Mouse (Mus musculus) large intestine, adult 2 months (tissue): ENCODE measurements around the gene Shroom3. TPM values are rescaled to one million over a fixed set of nuclear protein-coding genes. Genes with fewer than 3 reads are reported as not detected.
"Not testable (repeated sequence)": the region's sequence is repeated elsewhere in the genome, so short reads cannot be mapped to it uniquely, and the experiment has no call there.

Source experiments
- DNase-seq: peaks from one replicate; pipeline ENCODE4 v3.0.0-alpha.2; 2012; ENCODE audit warnings: low read depth, low spot score
- WGBS: fragments of 180-500 bp; shearing (Covaris S2); methylation state at CpG from one replicate; pipeline ENCODE4 v1.1.7; 2018; 5-methylcytosine and 5-hydroxymethylcytosine counted together
- polyA plus RNA-seq: library from polyadenylated mRNA; depleted of rRNA; stranded (reverse); fragments of >200 nt; gene quantifications from 2 replicates; pipeline ENCODE4 v1.2.3, GENCODE M21; 2012

Shroom3 gene
- polyA plus RNA-seq, 1 experiment = 53.2 TPM

DNA sequence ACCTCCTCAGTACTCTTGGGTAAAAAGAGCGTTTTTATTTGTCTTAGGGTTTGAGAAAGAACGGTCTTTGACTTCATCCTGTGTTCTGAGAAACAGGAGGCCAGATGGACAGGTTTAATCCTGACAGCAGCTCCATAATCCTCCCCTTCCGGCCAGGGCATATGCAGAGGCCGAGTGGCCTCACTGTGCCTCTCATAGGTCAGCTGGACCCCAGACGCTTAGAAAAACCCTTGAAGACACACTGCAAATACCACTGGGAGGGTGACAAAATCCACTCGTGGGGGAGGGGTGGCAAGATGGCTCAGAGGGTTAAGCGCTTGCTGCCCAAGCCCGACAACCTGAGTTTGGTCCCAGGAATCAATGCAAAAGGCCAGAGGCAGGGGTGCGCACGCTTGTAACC lies 234.9 kb downstream of the Shroom3 start:
- no peak for DNase-seq
- 31% methylated on average over 10 of the region's 10 CpGs for WGBS

- 27% methylated on average over 9 of the region's 9 CpGs for WGBS
- DNase-seq = no peak
Measured at GRCm38 (mm10) chr5:92918866-92919265, 235.6 kb downstream of the Shroom3 start.

GRCm38 (mm10) chr5:92919390-92919789 lies 236.2 kb downstream of the Shroom3 start:
- no peak for DNase-seq
- WGBS = 35% methylated on average over 14 of the region's 14 CpGs

DNA sequence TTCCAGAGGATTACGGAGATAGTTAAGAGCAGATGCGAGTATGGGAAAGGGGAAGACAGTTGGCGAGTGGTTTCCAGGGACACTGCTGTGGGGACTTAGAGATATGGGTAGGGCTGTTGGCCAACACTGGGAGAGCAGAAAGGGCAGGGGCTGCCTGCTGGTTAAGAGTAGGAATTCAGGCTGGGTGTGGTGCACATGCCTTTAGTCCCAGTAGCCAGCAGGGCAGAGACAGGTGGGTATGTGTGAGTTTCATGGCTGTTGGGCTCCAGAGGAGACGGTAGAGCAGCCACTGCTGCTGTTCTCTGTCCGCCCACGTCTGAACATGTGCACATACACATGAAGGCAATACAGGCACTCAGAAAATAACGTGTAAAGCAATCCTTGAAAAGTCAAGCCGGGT lies 237.7 kb downstream of the Shroom3 start:
- no peak for DNase-seq
- 66% methylated on average over 8 of the region's 8 CpGs for WGBS

GRCm38 (mm10) chr5:92921728-92922127 lies 238.5 kb downstream of the Shroom3 start:
- no peak for DNase-seq
- WGBS = 80% methylated on average over 8 of the region's 8 CpGs

DNA sequence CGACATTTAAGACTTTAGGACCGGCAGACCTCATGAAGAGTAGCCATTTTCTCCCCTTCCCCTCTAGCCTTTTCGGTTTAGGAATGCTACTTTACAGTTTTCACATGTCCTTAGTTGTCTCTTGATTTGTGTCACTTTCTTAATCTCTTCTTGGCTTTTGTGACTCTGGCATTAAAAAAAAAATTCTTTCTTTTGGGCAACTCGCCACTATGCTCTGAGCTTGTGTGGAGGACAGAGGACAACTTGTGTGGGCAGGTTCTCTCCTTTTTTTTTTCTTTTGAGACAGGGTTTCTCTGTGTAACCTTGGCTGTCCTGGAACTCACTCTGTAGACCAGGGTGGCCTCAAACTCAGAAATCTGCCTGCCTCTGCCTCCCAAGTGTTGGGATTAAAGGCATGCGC lies 239.7 kb downstream of the Shroom3 start:
- DNase-seq = not testable (repeated sequence)
- WGBS = 90% methylated on average over 5 of the region's 5 CpGs

DNA sequence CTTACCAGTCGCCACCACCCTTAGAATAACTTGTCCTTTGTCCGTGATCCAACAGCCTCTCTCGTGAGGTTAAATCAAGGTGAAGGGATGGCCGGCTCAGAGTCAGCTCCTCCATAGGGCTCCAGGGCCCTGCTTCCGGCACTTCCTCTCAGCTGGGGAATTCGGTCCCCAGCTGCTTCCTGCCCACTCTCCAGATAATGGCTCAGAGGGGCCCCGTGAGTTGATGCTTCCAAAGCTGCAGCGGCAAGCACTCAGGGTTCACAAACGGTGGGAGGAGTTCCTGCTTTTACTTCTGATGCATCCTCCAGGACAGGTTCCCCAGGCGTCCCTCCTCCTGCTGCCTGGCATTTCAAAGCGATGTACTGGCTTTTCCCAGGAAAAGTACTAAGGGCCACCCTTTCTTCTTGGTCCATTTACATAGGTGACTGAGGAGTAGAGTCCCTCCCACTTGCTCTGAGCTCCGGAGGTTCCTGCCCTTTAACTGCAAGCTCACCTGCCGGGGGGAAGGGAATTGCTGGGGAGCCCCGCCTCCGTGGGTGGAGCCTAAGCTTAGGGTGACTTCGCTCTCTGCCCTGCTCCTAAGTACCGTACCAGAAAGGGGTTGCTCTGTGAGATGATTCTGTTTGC lies 241.7 kb downstream of the Shroom3 start:
- 15% methylated on average over 17 of the region's 17 CpGs for WGBS

GRCm38 (mm10) chr5:92927667-92928066 lies 244.4 kb downstream of the Shroom3 start:
- DNase-seq = no peak
- WGBS = 72% methylated on average over 10 of the region's 10 CpGs

More for the DNA sequence above, 241.7 kb downstream of the Shroom3 start:
- peak; percentile 94 for DNase-seq

GRCm38 (mm10) chr5:92930557-92930956 lies 247.3 kb downstream of the Shroom3 start:
- no peak for DNase-seq
- 74% methylated on average over 6 of the region's 6 CpGs for WGBS

DNA sequence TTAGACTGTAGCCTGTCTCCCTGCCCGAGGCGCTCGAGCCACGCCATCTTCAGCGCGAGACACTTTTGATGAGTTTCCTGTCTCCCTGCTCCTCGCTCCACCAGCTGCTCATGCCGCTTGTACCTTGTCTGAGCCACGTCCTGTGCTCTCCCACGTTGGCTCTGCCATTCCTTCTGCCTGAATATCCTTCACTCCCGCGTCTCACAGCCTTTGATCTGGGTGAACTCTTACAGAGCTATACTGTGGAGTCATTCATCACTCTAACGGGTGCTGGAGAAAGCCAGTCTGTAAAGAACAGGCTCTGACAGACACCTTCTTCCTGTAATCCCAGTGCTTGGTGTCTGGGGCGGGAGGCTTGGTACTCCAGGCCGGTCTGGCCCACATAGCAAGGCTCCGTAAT lies 248.1 kb downstream of the Shroom3 start:
- 68% methylated on average over 16 of the region's 16 CpGs for WGBS
- DNase-seq = no peak

DNA sequence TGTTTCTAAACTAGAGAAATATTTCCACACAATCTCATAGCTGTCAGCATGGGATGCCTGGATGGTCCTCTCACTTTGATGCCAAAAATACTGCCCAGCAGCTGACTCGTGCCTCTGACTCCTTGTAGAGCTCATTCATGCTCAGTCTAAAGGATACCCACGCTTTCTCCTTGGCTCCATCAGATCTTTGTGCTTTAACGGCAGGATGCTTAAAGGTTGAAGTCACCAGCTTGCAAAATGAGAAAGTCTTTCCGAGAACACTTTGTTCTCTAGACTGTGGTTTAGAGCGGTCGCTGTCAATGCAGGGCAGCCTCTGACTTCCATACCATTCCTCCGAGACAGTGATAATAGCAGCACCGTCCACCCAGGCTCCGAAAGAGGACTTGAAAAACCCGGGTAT lies 249.8 kb downstream of the Shroom3 start:
- no peak for DNase-seq
- WGBS = 66% methylated on average over 10 of the region's 10 CpGs

DNA sequence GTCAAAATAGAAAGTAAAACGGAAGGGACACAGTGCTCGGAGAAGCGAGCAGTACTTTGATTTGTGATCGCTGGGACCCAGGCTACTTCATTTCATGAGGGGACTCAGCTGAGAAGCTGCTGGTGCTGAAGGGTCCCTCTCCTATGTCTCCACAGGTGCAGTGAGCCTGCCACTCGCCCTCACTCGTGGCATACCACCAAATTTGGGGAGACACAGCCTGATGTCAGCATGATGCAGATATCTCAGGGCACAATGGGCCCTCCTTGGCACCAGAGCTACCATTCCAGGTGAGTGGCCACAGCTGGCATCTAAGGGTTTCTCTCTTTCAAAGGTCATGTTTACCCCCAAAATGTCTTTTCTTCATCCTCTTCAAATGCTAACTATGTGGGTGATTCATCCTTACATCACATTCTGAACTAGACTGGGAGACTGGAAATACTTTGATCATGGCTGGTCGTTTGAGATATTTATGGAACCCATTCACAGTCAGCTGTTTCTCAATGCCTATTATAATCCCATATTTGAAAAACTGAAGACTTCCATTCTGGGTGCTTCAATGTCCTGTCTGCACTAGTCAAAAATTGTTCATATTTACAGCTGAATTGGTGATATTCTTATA lies 250.5 kb downstream of the Shroom3 start:
- WGBS = 68% methylated on average over 7 of the region's 7 CpGs
- no peak for DNase-seq

DNA sequence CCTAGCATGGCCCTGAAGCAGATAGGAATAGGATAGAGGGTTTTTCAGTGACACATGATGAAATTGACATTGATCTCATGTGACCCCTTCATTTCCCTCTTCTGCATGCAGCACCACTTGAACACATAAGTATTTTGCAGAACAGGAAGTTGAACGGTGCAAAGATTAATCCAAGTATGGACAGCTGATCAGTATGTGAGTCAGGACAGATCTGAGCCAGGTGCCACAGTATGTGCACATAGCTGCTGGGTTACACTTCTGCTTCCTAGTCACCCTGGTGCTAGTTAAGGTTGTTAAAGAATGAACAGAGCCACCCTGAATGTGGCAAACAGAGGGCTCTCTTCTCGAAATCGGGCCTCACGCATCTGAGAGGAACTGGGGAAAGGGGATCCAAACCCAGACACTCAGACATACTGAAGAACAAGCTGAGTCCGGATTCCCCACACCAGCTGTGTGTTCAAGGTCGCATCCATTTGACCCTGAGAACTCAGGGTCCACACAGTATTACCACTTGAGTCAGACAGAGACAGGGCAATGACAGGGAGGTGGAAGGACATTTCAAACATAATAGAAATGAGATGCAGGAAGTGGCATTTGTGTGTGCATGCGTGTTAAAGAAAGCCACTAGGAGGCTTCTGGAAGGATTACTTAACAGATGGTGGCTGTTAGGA lies 251.2 kb downstream of the Shroom3 start:
- DNase-seq = no peak
- 85% methylated on average over 7 of the region's 7 CpGs for WGBS

DNA sequence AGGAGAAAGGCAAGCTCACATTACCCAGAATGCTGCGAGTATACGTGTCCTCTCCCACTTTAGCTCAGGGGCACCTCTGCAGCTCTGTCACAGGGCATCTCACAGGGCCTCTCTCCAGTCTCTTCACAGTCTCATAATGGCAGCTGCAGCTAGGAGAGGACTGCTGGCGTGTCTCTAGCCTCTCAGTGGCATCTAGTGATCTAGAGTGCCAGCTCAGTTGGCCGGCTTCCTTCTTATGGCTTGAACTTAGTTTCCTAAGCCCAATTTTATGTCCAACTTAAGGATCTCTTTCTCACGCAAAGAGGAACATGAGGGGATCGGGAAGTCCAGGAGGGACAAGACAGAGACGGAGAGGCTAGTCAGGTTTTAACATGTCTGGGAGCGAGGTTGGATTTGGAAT lies 252.6 kb downstream of the Shroom3 start:
- DNase-seq = no peak
- WGBS = 89% methylated on average over 8 of the region's 8 CpGs

DNA sequence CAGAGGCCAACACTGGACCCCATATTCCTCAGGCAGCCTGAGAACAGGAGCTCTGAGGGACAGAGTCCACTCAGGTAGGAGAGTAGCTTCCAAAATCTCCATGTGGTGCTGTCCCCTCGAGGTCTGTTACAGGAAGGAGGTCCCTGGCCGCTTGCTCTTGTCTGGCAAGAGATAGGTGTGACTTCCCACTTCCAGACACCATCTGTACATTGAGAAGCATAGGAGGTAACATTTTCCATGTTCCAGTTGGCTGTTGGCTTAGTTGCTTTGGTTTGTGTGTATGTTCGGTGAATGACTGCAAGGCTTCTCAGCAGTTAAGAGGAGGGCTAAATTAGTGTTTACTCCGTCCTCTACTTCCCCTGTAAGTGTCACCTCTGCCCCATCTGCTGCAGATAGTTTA lies 254.5 kb downstream of the Shroom3 start:
- DNase-seq = no peak

DNA sequence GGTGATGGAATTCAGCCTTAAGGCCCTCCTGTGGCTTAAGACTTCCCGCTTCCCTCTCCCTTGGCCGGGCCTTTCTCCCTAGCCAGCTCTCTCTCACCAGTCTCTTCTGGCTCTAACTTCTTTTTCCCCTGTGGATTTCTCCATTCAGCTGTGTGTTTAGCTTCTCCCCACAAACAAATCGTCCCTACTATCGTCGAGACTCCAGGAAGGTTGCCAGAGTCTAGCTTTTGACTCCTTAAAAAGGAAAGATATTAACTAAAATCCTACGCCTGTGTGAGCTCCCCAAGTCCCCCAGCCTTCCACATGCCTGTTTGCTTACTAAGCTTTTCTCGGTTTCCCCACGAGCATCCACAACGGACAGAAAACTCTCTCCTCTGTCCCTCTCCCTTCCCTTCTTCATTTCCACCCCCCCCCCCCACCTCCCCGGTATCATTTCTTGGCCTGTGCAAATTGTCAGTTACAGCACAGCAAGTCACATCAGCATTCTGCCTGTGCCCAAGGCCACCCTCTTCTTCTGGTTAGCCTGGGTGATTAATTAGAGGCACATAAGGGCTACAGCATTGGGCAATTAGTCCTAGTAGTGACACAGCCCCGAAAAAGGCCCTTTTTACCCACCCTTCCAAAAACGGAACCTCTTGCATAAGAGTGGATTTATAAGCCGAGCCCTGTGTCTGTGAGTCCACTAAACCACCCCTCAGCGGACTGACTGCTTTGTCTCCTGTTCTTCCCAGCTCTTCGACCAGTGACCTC lies 256.2 kb downstream of the Shroom3 start:
- DNase-seq = no peak
- 75% methylated on average over 15 of the region's 15 CpGs for WGBS

More for the DNA sequence above, 254.5 kb downstream of the Shroom3 start:
- WGBS = 88% methylated on average over 4 of the region's 4 CpGs

DNA sequence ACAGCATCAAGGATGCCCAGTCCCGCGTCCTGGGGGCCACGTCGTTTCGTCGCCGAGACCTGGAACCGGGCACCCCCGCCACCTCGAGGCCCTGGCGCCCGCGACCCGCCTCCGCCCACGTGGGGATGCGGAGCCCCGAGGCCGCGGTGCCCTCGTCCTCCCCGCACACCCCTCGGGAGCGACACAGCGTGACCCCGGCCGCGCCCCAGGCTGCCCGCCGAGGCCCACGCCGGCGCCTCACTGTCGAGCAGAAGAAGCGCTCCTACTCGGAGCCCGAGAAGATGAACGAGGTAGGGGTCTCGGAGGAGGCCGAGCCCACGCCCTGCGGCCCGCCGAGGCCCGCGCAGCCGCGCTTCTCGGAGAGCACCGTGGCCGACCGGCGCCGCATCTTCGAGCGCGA lies 258.9 kb downstream of the Shroom3 start:
- no peak for DNase-seq
- 94% methylated on average over 57 of the region's 57 CpGs for WGBS

DNA sequence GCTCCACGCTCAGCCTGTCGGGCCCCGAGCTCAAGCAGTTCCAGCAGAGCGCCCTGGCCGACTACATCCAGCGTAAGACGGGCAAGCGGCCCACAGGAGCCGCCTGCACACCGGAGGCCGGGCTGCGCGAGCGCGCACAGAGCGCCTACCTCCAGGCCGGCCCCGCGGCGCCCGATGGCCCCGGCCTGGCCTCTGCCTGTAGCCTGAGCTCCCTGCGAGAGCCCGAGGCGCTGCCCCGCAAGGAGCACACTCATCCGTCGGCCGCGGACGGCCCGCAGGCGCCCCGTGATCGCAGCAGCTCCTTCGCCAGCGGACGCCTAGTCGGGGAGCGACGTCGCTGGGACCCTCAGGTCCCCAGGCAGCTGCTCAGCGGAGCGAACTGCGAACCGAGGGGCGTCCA lies 259.3 kb downstream of the Shroom3 start:
- WGBS = 98% methylated on average over 47 of the region's 47 CpGs
- no peak for DNase-seq

DNA sequence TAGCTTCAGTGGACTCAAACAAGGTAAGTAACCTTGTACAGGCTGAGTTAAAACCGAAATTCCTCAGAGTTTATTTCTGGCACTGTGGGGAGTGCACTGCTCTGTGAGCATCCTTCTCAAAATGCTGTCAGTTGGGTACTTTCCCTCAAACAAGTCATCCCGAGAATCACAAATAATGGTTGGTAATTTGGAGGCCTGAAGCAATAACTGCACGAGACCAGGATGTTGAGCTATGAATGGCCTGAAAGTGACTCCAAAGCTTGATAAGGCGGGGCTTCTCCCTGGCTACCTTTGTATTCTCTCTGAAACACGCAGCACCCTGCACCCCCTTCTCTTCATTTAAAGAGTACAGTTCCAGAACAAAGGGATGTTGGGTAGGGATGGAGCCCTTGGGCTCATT lies 261.6 kb downstream of the Shroom3 start:
- 77% methylated on average over 5 of the region's 5 CpGs for WGBS
- DNase-seq = no peak

GRCm38 (mm10) chr5:92948972-92949745 lies 265.9 kb downstream of the Shroom3 start:
- 82% methylated on average over 14 of the region's 14 CpGs for WGBS
- no peak for DNase-seq
